Mouse (Mus musculus): ENCODE data around the gene Mybbp1a.

The Mybbp1a gene

GRCm38 (mm10) chr11:72481313-72481712, 40.2 kb downstream of the Mybbp1a start:
- DNase-seq: no peak

GRCm38 (mm10) chr11:72481952-72482351, 40.8 kb downstream of the Mybbp1a start:
- no peak for DNase-seq

GRCm38 (mm10) chr11:72484549-72484948, 43.4 kb downstream of the Mybbp1a start:
- no peak for DNase-seq

GRCm38 (mm10) chr11:72485157-72485556, 44.0 kb downstream of the Mybbp1a start:
- peak; percentile 46 for DNase-seq

- no peak for DNase-seq
Measured at GRCm38 (mm10) chr11:72485960-72486359, 44.8 kb downstream of the Mybbp1a start.

- DNase-seq: no peak
Measured at GRCm38 (mm10) chr11:72487171-72487570, 46.0 kb downstream of the Mybbp1a start.

- DNase-seq: no peak
Measured at GRCm38 (mm10) chr11:72487739-72488138, 46.6 kb downstream of the Mybbp1a start.

GRCm38 (mm10) chr11:72488753-72489271, 47.7 kb downstream of the Mybbp1a start:
- peak; percentile 87 for DNase-seq

- DNase-seq: no peak
Measured at GRCm38 (mm10) chr11:72489397-72489796, 48.2 kb downstream of the Mybbp1a start.

- peak; percentile 96 for DNase-seq
Measured at GRCm38 (mm10) chr11:72489881-72490301, 48.7 kb downstream of the Mybbp1a start, which contains the start of gene Spns2. TSS of gene Spns2 (minus strand) at chr11:72489904.

GRCm38 (mm10) chr11:72491130-72491960, 50.2 kb downstream of the Mybbp1a start:
- DNase-seq: peak; percentile 80

- DNase-seq: no peak
Measured at GRCm38 (mm10) chr11:72494046-72494988, 53.2 kb downstream of the Mybbp1a start.

- DNase-seq: no peak
Measured at GRCm38 (mm10) chr11:72496066-72496465, 54.9 kb downstream of the Mybbp1a start.

GRCm38 (mm10) chr11:72496775-72497174, 55.6 kb downstream of the Mybbp1a start:
- DNase-seq: no peak

- DNase-seq: no peak
Measured at GRCm38 (mm10) chr11:72497367-72497766, 56.2 kb downstream of the Mybbp1a start.

GRCm38 (mm10) chr11:72500139-72500538, 59.0 kb downstream of the Mybbp1a start:
- no peak for DNase-seq
